Mouse (Mus musculus) lung, postnatal 0 days (tissue): ENCODE measurements around the gene Dpf1.

Experiments used
- CTCF ChIP-seq: IDR thresholded peaks from 2 replicates; pipeline ENCODE4 v1.5.1; 2016; ENCODE audit warnings: antibody characterized with exemption, mild to moderate bottlenecking
- EP300 ChIP-seq: IDR thresholded peaks from 2 replicates; pipeline ENCODE4 v1.6.1; 2016; ENCODE audit warnings: antibody characterized with exemption, mild to moderate bottlenecking, control low read depth

- TF ChIP-seq CTCF: no peak
- TF ChIP-seq EP300: no peak
These were observed 38.8 kb downstream of the Dpf1 start for GRCm38 (mm10) chr7:29342489-29343092.
